Mouse (Mus musculus): ENCODE results near the gene Fbxo46.
"Not testable (repeated sequence)": the region's sequence is repeated elsewhere in the genome, so short reads cannot be mapped to it uniquely, and the experiment has no call there.

Fbxo46 gene

DNA sequence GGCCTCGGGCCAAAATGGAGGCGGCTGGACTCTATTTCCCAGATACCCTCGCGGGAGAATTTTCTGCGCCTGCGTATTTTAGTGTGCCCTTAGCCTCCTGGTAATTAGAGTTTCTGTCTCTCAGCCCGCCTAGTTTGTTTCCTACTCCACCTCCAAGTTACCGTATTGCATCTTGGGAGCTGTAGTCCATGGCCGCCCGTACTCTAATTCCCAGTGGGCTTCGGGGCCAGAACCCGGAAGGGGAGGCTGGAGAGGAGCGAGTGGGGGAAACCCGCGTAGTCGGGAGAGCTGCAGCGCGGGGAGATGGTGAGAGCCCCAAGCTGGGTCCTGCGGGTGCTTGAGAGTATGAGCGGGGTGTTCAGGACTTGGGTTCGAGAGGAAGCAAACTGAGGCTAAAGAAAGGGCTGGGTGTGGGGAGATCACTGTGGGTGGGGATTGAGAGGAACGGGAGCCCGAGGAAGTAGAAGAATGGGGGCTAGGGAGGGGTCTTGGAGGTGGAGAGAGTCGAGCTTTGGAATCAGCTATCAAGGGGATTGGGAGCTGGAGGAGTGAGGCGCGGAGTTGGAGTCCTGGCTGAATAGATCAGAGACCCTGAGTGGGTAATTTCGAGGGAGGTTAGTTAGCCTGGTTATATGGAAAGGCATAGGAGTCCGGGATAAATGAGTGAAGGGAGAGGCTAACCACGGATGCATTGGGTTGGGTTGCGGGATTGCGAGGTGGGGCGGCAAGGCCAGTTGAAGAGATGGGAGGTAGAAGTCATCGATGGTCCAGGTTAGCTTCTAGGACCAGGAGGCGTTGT is at the start of gene Fbxo46:
TSS of gene Fbxo46 (plus strand) at position 229 of the 799 bp plus-strand sequence.
- DNase-seq (ENCODE audit: low spot score in 2 of 2), result peak; percentile 89 to 91

DNA sequence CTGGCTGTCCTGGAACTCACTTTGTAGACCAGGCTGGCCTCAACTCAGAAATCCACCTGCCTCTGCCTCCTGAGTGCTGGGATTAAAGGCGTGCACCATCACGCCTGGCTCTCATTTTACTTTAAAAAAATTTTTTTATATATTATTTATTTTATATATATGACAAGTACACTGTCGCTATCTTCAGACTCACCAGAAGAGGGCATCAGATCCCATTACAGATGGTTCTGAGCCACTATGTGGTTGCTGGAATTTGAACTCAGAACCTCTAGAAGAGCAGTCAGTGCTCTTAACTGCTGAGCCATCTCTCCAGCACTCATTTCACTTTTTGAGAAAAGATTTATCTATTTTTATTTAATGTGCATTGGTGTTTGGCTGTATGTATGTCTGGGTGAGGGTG is 48.6 kb upstream of the Fbxo46 start:
- not testable (repeated sequence) for DNase-seq (ENCODE audit: low spot score in 2 of 2)

DNA sequence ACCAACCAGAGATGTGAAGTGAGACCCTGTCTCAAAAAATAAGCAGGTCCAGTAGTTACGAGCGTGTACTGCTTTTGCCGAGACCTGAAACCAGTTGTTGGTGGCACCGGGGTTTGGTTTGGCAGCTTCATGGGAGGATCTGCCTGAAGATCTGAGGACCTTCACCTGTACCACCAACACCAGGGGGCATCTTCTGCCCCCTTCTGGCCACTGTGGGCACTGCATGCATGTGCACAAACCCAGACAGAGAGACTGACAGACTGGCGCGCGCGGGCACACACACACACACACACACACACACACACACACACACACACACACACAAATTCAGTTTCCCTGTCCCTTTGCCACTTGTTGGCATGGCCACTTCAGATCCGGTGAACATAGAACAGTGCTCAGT is 46.2 kb upstream of the Fbxo46 start:
- DNase-seq (ENCODE audit: low spot score in 2 of 2), result peak; percentile 55 to 81

DNA sequence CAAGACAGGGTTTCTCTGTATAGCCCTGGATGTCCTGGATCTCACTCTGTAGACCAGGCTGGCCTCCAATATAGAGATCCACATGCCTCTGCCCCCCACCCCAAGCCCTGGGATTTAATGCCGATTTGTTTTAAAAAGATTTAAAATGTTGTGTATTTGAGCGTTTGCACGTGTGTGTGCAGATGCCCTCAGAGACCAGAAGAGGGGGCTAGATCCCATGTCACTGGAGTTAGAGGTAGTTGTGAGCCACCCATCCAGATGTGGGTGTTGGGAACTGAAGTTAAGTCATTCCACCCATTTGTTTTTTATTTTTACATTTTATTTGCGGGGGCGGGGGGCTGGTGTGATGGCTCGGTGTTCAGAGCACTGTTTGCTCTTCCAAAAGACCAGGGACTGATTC is 45.2 kb upstream of the Fbxo46 start:
- DNase-seq (ENCODE audit: low spot score in 2 of 2), result no peak

DNA sequence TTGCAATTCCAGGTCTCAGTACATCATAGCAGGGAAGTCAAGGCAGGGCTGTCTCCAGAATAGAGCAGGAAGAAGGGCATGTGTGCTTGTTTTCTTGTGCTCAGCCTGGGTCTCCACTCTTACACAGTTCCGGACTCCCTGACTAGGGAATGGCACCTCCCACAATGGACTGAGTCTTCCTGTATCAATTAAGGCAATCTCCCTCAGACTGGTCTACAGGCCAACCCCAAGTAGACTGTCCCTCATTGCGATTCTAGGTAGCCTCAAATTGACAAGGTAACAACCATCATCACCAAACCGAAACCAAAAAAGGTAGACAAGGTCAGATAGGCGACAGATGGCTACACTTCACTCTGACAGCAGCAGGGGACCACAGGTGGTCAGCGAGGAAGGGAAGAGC is 44.4 kb upstream of the Fbxo46 start:
- DNase-seq (ENCODE audit: low spot score in 2 of 2), result no peak

DNA sequence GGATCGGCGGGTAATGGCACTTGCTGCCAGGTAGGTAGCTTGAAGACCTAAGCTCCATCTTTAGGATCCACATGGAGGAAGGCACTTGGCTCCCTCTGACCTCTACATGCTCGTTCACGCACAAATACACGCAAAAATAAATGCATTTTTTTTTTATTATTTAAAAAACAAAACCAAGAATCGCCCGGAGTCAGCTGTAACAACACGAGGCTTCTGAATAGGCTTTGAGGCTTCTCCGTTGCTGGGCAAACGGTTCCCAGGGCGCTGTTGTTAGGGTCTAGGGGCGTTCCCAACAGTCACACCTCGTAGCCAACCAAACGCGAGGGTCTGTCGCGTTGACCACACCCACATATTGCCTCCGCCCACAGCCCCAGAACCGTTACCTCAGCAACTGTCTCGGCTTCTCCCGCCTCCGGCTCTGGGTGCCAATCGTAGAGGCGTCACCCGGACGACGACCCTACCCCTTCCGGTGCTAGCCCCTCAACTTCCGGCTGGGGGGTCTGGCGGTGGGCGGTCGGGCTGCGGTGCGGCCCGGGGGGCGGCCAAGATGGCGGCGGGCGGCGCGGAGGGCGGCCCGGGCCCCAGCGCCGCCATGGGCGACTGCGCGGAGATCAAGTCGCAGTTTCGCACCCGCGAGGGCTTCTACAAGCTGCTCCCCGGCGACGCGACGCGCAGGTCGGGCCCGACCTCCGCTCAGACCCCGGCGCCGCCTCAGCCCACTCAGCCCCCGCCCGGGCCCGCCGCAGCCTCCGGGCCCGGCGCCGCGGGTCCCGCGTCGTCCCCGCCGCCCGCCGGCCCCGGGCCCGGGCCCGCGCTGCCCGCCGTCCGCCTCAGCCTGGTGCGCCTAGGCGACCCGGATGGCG is 43.7 kb upstream of the Fbxo46 start, which contains the start of gene Dmwd:
TSS of gene Dmwd (plus strand) at position 505 of the 863 bp plus-strand sequence.
- peak; percentile 87 for DNase-seq (ENCODE audit: low spot score in 2 of 2)

DNA sequence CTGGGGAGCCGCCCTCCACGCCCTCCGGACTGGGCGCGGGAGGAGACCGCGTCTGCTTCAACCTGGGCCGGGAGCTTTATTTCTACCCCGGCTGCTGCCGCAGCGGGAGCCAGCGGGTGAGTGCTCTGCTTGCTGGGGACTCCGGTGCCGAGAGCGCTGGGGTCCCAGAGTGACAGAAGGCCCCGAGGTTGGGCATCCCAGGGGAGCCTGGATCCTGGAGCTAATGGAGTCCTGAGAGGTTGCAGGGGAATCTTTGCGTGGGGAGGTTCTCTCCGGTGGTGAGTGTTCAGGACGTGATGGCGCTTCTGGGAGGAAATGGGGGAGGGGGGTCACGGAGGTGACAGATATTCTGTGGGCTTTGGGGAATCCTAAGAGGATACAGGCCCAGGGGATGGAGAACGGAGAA is 43.1 kb upstream of the Fbxo46 start:
- peak; percentile 50 to 78 for DNase-seq (ENCODE audit: low spot score in 2 of 2)

DNA sequence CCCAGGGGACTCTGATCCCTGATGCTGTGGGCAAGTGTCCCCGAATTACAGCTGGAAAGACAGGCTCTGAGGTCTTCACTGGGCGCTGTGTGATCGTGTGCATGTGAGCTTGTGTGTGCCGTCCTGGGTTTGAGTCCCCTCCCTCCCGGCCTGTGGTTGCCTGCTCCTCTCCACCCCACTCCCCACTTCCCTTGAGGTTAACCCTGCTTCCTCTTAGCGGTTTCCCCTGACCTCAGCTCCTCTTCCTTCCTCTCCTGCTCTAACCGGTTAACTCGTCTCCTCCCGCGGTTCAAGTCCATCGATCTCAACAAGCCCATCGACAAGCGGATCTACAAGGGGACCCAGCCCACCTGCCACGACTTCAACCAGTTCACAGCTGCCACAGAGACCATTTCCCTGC is 41.9 kb upstream of the Fbxo46 start:
- peak; percentile 74 to 80 for DNase-seq (ENCODE audit: low spot score in 2 of 2)

DNA sequence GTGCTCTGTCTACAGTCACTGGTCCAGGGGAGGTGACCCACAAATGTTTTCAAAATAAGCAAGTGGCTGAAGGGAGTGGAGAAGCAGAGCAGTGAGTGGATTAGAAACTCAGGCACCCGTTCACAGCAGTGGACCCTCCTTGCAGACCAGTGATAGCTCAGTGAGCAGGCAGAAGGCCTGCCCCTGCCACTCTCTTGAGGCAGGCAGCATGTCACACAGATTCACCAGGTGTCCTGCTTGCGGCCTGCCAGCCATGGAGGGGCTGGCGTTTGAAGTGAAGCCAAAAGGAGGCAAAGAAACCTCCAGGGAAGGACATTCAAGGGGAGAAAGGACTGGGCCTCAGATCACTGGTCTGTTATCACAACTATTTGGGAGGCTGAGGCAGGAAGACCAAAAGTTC is 40.9 kb upstream of the Fbxo46 start:
- no peak for DNase-seq (ENCODE audit: low spot score in 2 of 2)

DNA sequence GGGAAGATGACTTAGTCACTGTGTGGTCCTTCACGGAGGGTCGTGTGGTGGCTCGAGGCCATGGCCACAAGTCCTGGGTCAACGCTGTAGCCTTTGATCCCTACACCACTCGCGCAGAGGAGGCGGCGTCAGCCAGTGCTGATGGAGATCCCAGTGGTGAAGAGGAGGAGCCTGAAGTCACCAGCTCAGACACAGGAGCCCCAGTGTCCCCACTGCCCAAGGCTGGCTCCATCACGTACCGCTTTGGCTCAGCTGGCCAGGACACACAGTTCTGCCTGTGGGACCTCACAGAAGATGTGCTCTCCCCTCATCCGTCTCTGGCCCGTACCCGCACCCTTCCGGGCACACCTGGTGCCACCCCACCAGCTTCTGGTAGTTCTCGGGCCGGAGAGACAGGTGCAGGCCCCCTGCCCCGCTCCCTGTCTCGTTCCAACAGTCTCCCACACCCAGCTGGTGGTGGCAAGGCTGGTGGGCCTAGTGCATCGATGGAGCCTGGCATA is 39.2 kb upstream of the Fbxo46 start:
- no peak for DNase-seq (ENCODE audit: low spot score in 2 of 2)

DNA sequence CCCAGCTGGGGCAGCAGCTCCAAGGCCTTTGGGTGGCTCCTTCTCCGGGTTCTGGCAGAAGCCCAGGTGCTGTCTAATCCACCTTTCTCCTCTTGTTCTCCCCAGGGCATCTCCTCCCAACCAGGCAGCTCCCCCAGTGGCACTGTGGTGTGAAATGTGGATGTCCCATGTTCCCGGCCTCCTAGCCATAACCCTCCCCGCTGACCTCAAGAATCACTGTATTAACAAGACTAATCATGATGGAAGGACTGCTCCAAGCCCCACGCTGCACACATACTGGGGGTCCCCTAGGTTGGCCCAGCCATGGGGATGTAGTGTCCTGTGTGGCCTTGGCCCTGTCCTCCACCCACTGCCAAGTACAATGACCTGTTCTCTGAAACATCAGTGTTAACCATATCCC is 37.5 kb upstream of the Fbxo46 start:
- DNase-seq (ENCODE audit: low spot score in 2 of 2), result no peak

DNA sequence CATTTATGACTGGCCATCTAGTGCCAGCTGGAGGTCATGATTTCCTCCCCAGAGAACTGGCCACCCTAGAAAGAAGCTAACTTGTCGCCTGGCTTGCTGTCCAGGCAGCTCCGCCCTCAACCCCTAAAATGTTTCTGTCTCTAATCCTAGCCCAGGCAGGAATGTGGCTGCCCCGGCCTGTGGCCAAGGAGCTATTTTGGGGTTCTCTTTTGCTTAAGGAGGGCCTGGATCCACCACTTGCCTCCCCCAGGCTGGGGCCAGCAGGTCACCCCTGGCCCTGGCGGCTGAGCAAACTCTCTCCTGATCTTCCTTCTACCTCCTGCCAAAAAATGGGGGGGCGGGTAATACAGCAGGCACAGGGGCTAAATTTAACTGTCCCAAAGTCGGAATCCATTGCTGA is 36.6 kb upstream of the Fbxo46 start:
- no peak for DNase-seq (ENCODE audit: low spot score in 2 of 2)

DNA sequence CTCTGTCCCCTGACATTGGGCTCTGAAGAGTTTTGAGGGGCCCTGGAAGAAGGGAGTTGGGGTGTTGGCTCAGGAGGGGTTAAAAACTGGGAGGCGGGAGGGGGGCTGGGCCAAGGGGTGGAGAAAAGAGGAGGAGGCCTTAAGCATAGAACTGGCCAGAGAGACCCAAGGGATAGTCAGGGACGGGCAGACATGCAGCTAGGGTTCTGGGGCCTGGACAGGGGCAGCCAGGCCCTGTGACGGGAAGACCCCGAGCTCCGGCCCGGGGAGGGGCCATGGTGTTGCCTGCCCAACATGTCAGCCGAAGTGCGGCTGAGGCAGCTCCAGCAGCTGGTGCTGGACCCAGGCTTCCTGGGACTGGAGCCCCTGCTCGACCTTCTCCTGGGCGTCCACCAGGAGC is 36.0 kb upstream of the Fbxo46 start, which contains the start of gene Dmpk:
TSS of gene Dmpk (plus strand) at position 149 of the 400 bp plus-strand sequence.
- DNase-seq (ENCODE audit: low spot score in 2 of 2), result peak in 1 of 2 experiments; percentile 66

DNA sequence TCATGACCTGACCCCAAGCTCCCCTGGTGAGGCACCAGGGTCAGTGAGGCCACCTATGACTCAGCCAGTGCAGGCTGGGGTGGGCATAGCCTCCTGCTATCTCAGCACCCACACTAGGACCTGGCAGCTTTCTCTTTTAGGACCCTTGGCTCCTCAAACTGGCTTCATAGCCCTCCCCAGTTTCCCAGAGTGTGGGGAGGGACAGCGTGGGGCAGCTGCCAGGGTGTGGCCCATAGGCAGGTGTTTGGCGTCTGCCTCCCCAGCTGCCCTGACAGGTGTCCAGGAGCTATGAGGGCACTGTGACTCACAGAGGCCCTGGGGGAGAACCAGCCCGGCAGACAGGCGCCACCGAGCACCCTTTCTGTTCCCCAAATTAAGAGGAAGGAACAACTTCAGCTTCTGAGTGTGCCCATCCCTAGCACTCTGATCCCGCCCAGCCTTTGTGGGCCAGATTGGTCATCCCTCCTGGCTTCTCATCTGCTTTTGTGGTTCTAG is 35.3 kb upstream of the Fbxo46 start:
- peak; percentile 58 to 80 for DNase-seq (ENCODE audit: low spot score in 2 of 2)

DNA sequence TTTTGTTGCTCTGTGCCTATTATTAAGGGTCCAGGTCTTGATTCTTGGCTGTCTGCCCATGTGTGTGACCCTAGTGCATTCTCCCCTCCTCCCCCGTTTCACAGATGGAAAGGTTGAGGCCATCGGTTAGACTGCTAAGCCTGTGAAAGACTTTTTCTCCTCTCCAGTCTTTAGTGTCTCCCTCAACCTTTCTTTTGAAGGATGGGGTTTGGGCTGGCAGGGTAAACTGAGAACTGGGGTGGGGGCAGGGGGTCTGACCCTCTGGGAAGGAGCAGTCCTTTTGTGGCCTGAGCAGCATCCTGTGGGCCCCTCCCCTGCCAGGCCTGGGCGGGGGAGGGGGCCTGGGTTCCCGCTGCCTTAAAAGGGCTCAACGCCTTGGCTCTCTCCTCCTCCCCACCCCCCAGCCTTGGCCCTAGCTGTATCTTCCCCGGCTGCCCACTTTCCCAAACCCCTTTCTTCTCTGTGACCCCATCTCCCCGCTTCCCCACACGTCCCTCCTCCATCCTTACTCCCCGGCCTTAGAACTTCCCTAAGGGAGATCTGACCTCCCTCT is 34.7 kb upstream of the Fbxo46 start:
- DNase-seq (ENCODE audit: low spot score in 2 of 2), result peak in 1 of 2 experiments; percentile 63

DNA sequence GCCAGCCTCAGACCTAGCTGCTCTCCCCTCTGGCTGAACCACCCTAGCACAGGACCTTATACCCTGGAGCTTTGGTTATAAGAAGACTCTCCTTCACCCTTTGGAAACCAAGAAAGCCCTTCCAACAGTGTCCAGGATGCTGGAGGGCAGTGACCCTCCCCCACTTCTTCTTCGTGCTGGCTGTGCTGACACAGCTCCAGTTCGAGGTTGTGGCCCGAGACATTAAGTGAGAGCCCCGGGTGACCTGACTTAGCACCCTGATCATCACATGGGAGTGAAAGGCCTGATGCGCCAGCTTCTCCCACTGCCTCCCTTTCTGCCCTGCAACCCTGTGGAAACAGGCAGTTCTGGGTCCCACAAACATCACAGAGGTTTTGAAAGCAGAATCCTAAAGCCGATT is 34.2 kb upstream of the Fbxo46 start:
- DNase-seq (ENCODE audit: low spot score in 2 of 2), result no peak

DNA sequence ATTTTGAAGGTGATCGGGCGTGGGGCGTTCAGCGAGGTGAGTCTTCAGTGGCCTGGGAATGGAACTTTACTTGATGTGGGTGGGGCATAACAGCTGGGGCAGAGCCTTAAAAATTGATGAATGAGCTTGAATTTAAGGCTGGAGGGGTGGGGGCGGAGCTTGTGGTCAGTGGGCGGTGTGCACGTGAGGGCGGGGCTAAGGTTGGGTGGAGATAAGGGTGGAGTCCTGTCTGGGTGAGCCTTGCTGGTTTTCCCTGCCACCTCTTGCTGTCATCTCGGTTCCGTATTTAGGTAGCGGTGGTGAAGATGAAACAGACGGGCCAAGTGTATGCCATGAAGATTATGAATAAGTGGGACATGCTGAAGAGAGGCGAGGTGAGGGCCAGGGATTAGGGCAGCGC is 33.6 kb upstream of the Fbxo46 start:
- DNase-seq (ENCODE audit: low spot score in 2 of 2), result peak; percentile 82 to 87

DNA sequence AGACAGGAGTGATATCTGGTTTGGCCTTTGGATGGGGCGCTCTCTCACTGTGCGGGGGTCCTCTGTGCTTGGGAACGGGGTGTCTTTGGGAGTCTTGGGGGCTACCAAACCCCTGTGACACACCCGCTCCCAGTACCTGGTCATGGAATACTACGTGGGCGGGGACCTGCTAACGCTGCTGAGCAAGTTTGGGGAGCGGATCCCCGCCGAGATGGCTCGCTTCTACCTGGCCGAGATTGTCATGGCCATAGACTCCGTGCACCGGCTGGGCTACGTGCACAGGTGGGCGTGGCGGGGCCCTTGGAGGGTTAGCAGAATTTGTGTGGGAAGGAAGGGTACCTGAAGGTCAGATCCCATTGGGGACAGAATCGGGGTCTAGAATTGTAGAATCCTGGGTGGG is 32.9 kb upstream of the Fbxo46 start:
- peak in 1 of 2 experiments; percentile 65 for DNase-seq (ENCODE audit: low spot score in 2 of 2)

DNA sequence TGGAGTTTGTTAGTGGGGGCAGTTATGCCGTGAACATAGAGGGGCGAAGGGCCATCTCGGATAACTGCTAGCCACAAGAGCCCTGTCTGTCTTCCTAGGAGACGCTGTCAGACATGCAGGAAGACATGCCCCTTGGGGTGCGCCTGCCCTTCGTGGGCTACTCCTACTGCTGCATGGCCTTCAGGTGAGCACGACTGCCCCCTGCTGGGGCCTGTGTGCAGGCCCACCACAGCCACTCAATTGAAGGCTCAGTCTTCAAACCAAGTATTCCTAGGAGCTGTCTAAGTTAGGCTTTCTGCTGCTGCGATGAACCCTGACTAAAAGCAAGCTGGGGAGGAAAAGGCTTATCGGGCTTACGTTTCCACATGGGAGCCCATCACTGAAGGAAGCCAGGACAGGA is 30.8 kb upstream of the Fbxo46 start:
- DNase-seq (ENCODE audit: low spot score in 2 of 2), result peak; percentile 73 to 90

DNA sequence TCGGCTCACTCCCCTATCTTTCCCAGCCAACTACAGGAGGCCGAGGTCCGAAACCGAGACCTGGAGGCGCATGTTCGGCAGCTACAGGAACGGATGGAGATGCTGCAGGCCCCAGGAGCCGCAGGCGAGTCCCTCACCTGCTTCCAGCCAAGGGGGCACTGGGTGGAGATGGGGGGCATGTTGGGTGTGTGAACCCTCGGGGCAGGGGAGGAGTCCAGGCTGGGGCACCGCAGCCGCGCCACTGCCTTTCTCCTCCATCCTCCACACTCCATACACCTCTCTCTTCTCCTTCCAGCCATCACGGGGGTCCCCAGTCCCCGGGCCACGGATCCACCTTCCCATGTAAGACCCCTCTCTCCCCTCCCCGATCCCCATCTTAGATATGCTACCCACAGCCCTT is 27.7 kb upstream of the Fbxo46 start:
- DNase-seq (ENCODE audit: low spot score in 2 of 2), result peak in 1 of 2 experiments; percentile 63

DNA sequence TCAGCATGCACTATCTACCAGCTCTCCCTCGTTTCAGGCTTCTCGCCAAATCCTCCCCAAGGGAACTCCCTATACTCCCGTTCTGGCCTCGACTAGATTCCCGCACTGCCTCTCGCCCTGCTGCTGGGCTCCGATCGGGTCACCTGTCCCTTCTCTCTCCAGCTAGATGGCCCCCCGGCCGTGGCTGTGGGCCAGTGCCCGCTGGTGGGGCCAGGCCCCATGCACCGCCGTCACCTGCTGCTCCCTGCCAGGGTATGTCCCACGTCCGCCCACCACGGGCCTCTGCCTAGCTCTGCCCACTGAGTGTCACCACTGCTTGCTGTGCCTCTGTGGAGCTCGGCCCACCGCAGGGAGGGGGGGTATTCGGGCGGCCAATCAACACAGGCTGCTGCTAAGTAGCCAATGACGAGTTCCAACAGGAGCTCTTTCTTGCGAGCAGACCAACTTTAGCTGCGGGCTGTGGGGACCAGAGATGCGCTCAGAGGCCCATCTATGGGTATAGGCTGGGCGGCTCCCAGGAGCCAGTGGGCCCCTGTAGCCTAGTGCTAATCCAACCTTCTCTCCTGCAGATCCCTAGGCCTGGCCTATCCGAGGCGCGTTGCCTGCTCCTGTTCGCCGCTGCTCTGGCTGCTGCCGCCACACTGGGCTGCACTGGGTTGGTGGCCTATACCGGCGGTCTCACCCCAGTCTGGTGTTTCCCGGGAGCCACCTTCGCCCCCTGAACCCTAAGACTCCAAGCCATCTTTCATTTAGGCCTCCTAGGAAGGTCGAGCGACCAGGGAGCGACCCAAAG is 27.1 kb upstream of the Fbxo46 start:
- DNase-seq (ENCODE audit: low spot score in 2 of 2), result peak in 1 of 2 experiments; percentile 74

Measured in spleen, postnatal 4 days (tissue).